Mouse (Mus musculus) gastrocnemius, adult 2 months (tissue): ENCODE results near the gene Acot3. TPM values are rescaled to one million over a fixed set of nuclear protein-coding genes. Genes with fewer than 3 reads are reported as not detected.
"Not testable (repeated sequence)": the region's sequence is repeated elsewhere in the genome, so short reads cannot be mapped to it uniquely, and the experiment has no call there.

ENCODE experiments used
- DNase-seq: peaks from one replicate; pipeline ENCODE4 v3.0.0; 2022
- H3K27ac ChIP-seq: fragments of 200-600 bp; 2 replicates; pipeline ENCODE4 v1.8.1; 2022; ENCODE audit warnings: mild to moderate bottlenecking
- H3K4me3 ChIP-seq: fragments of 200-600 bp; 2 replicates; pipeline ENCODE4 v1.8.1; 2022; ENCODE audit warnings: mild to moderate bottlenecking, moderate library complexity
- CTCF ChIP-seq: fragments of 200-600 bp; IDR thresholded peaks from 2 replicates; pipeline ENCODE4 v1.8.1; 2022; ENCODE audit warnings: antibody characterized with exemption, mild to moderate bottlenecking, moderate library complexity
- intact Hi-C: fragments of 180-260 bp; cut with DNase I; formaldehyde crosslinking; loops from one replicate; pipeline ENCODE4 v1.15.1; 2025
- total RNA-seq, 2 experiments: library from RNA; stranded (reverse); gene quantifications; 2 replicates each; pipeline ENCODE4 v1.2.3; 2021

Acot3 gene
- total RNA-seq, 2 experiments from 2014 or later, result not detected

DNA sequence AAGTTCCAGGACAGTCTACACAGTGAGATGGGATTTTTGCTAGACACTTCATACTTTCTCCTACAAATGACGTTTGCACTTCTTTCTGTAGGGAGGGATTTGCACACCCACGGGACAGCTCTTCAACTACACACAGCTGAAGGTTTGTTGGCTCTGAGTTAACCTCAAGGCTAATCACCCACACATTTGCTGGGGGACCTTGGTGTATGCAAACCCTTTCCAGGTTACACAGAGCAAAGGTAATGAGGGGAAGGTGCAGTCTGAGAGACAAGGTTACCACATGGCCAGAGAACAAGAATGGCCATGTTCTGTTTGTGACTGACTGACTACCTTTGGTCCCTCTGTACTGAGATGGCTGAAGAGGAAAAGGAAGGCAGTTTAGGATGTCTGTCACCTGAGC lies 31.9 kb downstream of the Acot3 start:
- intact Hi-C loops, result no loop called here
- no peak for DNase-seq
- TF ChIP-seq CTCF, result no peak

DNA sequence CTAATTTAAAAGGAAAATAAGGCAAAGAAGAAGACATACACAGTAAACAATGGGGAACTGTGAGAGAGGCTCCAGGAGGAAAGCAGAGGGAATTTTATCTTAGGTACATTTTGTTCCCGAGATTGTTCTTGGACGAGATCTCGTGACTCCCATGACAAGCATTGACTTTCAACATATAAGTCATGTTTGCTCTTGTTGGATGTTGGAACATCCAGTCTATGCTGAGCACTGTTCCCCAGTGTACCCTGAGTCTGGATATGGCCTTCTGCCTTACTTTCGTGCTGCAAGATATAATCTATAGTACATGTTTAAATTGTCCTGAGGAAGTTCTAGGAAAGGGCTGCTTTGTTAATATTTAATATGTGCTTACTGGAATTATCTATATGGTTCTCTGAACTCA lies 32.6 kb downstream of the Acot3 start:
- no peak for TF ChIP-seq CTCF
- Histone ChIP-seq H3K27ac (no peak overlapping the region), H3K4me3 (no peak overlapping the region)
- DNase-seq, result no peak
- intact Hi-C loops, result no loop called here

More for the DNA sequence above, 31.9 kb downstream of the Acot3 start:
- Histone ChIP-seq H3K27ac (no peak overlapping the region), H3K4me3 (no peak overlapping the region)

DNA sequence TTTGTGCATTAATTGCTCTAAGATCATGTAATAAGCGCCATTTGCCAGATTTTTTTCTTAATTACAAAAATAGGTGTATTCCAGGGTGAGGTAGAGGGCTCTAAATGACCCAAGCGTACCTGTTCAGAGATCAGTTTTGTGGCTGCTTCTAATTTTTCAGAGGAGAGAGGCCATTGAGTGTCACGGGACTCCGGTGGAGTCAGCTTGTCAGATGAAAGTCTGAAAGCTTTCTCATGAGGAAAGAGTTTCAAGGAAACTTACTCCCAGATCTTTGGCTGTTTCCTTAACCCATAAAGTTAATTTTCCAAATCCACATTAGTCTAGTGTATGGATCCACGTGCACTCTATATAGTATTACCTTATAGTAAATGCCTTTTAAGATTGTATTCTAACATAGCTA lies 42.7 kb downstream of the Acot3 start:
- intact Hi-C loops, DNase-seq, H3K4me3 ChIP-seq, H3K27ac ChIP-seq: not testable (repeated sequence)

DNA sequence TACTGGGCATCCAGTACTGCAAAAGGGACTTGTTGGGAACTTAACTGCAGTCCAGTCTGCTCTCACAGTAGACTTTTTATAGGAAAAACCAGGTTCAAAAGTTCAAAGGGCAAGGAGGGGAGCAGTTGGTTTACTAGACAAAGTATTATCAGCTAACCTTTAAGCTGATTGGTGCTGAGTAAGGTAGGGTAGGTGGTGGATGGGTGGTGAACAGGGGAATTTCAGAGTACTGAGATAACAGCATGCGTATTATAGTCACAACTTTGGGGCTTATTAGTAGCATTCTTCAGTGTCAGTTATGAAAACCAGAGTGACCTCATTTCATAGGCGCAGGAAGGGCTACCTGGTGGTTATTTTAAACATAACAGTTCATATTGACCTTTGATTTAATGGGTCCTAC lies 47.7 kb downstream of the Acot3 start:
- no peak overlapping the region for H3K27ac ChIP-seq
- DNase-seq, result no peak
- intact Hi-C loops, result no loop called here
- H3K4me3 ChIP-seq, result no peak overlapping the region
- no peak for TF ChIP-seq CTCF

DNA sequence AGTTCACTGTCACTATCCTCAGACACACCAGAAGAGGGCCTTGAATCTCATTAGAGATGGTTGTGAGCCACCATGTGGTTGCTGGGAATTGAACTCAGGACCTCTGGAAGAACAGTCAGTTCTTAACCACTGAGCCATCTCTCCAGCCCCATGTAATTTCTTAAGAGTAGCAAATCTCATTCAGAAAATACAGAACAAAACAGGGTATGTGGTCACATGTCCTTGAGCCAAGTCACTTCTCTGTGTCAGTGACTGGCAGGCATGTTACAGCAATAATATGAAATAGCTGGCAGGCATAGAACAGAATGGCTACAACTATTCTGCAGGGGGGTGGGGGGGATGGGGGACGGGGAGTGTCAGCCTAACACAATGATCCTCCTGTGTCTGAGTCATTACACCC lies 48.1 kb downstream of the Acot3 start:
- Histone ChIP-seq H3K4me3 (no peak overlapping the region; the same call in 1 of the 2 replicates), H3K27ac (no peak overlapping the region)
- no peak for TF ChIP-seq CTCF
- DNase-seq, result no peak
- intact Hi-C loops, result no loop called here

DNA sequence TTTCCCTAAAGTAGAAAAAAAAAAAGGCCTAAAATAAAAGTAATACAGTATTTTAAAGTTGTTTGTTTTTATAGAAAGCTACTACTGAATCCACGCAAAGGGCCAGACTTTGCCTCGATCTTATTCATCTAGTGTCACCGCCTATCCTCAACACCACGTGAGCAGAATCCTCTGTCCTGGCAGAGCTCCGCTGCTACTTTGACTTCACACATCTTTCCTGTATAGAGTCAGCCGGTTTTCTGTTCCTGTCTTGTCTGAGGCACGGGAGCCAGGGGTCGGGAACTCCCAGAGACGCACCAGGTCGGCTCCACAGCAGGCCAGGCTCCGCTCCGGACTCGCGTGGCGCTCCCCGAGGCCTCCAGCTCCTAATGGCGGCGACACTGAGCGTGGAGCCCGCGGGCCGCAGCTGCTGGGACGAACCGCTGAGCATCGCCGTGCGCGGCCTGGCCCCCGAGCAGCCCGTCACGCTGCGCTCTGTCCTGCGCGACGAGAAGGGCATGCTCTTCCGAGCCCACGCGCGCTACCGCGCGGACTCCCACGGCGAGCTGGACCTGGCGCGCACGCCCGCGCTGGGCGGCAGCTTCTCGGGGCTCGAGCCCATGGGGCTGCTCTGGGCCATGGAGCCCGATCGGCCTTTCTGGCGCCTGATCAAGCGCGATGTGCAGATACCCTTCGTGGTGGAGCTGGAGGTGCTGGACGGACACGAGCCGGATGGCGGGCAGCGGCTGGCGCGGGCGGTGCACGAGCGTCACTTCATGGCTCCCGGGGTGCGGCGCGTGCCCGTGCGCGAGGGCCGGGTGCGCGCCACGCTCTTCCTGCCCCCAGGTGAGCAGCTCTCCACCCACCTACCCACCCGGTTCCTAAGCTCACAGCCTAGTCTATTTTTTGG lies 48.9 kb downstream of the Acot3 start, which contains the start of gene Acot6:
Gene Acot6, plus strand, starts transcription at position 51 of the 889 bp plus-strand sequence.
- peak; percentile 61 for DNase-seq
- H3K4me3 ChIP-seq, result peak within 1 kb of the TSS; percentile 83
- intact Hi-C loops, result not testable (repeated sequence)
- H3K27ac ChIP-seq, result peak within 1 kb of the TSS; percentile 78

- Histone ChIP-seq H3K27ac (peak overlapping the region; percentile 78; the same call in 1 of the 2 replicates), H3K4me3 (peak overlapping the region; percentile 83)
- TF ChIP-seq CTCF, result no peak
- DNase-seq, result no peak
- intact Hi-C loops, result no loop called here
Observed at GRCm38 (mm10) chr12:84101493-84101845, 49.5 kb downstream of the Acot3 start.

- no peak overlapping the region for H3K4me3 ChIP-seq
- H3K27ac ChIP-seq, result no peak overlapping the region
- DNase-seq, result no peak
- intact Hi-C loops, result no loop called here
- no peak for TF ChIP-seq CTCF
Observed at GRCm38 (mm10) chr12:84107012-84107411, 55.1 kb downstream of the Acot3 start.

- DNase-seq, result no peak
- no peak for TF ChIP-seq CTCF
- intact Hi-C loops, result no loop called here
- Histone ChIP-seq H3K4me3 (no peak overlapping the region), H3K27ac (no peak overlapping the region)
Observed at GRCm38 (mm10) chr12:84107692-84108091, 55.7 kb downstream of the Acot3 start.

GRCm38 (mm10) chr12:84109924-84110323 lies 58.0 kb downstream of the Acot3 start:
- intact Hi-C loops, result no loop called here
- no peak for DNase-seq
- TF ChIP-seq CTCF, result no peak
- no peak overlapping the region for H3K27ac ChIP-seq
- no peak overlapping the region for H3K4me3 ChIP-seq

Other genes with a start within 250 kb of the Acot3 start
- 10 to 100 TPM; 16.8 to 21.3 TPM for gene Numb, start 130.2 kb upstream of the Acot3 start, total RNA-seq
- gene Riox1, start 101.5 kb upstream of the Acot3 start, total RNA-seq, result 1 to 10 TPM; 3.3 to 4.2 TPM
- gene Heatr4, start 67.3 kb upstream of the Acot3 start, total RNA-seq, result not detected
- gene Acot2, start 64.3 kb upstream of the Acot3 start, total RNA-seq, result 10 to 100 TPM; 11.7 to 22.1 TPM
- gene Acot1, start 42.7 kb upstream of the Acot3 start, total RNA-seq, result 1 to 10 TPM; 2.2 to 3.9 TPM
- gene Acot4, start 13.8 kb upstream of the Acot3 start, total RNA-seq, result under 1 TPM; 0.05 to 0.08 TPM
- gene Gm49366, start 13.2 kb upstream of the Acot3 start, total RNA-seq, result not detected
- under 1 TPM in 1 of 2 experiments, not detected in 1; 0.17 TPM for gene Acot5, start 17.2 kb downstream of the Acot3 start, total RNA-seq
- 1 to 10 TPM; 1.7 to 2.5 TPM for gene Acot6, start 48.5 kb downstream of the Acot3 start, total RNA-seq
- gene Dnal1, start 62.2 kb downstream of the Acot3 start, total RNA-seq, result 1 to 10 TPM; 9.8 to 10.0 TPM
- under 1 TPM; 0.10 to 0.17 TPM for gene Pnma1, start 96.3 kb downstream of the Acot3 start, total RNA-seq
- gene Elmsan1, start 166.7 kb downstream of the Acot3 start, total RNA-seq, result 10 to 100 TPM; 10.2 to 11.9 TPM
- 10 to 100 TPM; 56.3 to 98.8 TPM for gene Ptgr2, start 233.1 kb downstream of the Acot3 start, total RNA-seq